Mouse (Mus musculus) lung, postnatal 0 days (tissue): Measurements from ENCODE around the gene Adamtsl4.

ENCODE experiments used
- CTCF ChIP-seq: IDR thresholded peaks from 2 replicates; pipeline ENCODE4 v1.5.1; 2016; ENCODE audit warnings: antibody characterized with exemption, mild to moderate bottlenecking
- EP300 ChIP-seq: IDR thresholded peaks from 2 replicates; pipeline ENCODE4 v1.6.1; 2016; ENCODE audit warnings: antibody characterized with exemption, mild to moderate bottlenecking, control low read depth

- TF ChIP-seq CTCF (no peak), EP300 (no peak; the same call in 1 of the 2 replicates)
Measured at GRCm38 (mm10) chr3:95692677-95693076, 5.0 kb upstream of the Adamtsl4 start.
